Mouse (Mus musculus): Measurements from ENCODE around the gene Lemd1.
"Not testable (repeated sequence)": the region's sequence is repeated elsewhere in the genome, so short reads cannot be mapped to it uniquely, and the experiment has no call there.

Gene Lemd1

GRCm38 (mm10) chr1:132191093-132191785 lies at the start of gene Lemd1, which contains the start of gene AC124108.1:
Gene Lemd1 (plus strand): TSS chr1:132191431.
Gene AC124108.1 (plus strand): TSS chr1:132191457.
- peak; percentile 19 for DNase-seq (ENCODE audit: low read depth, low spot score)

- no peak for DNase-seq (ENCODE audit: low read depth, low spot score)
Observed at GRCm38 (mm10) chr1:132141753-132142152, 49.5 kb upstream of the Lemd1 start.

GRCm38 (mm10) chr1:132143079-132143478 lies 48.2 kb upstream of the Lemd1 start:
- no peak for DNase-seq (ENCODE audit: low read depth, low spot score)

GRCm38 (mm10) chr1:132143730-132144129 lies 47.5 kb upstream of the Lemd1 start:
- no peak for DNase-seq (ENCODE audit: low read depth, low spot score)

GRCm38 (mm10) chr1:132144223-132144622 lies 47.0 kb upstream of the Lemd1 start:
- DNase-seq (ENCODE audit: low read depth, low spot score), result no peak

- DNase-seq (ENCODE audit: low read depth, low spot score), result no peak
Observed at GRCm38 (mm10) chr1:132144837-132145236, 46.4 kb upstream of the Lemd1 start.

- no peak for DNase-seq (ENCODE audit: low read depth, low spot score)
Observed at GRCm38 (mm10) chr1:132145973-132146685, 45.1 kb upstream of the Lemd1 start.

- DNase-seq (ENCODE audit: low read depth, low spot score), result no peak
Observed at GRCm38 (mm10) chr1:132149410-132149809, 41.8 kb upstream of the Lemd1 start.

GRCm38 (mm10) chr1:132150171-132150570 lies 41.1 kb upstream of the Lemd1 start:
- DNase-seq (ENCODE audit: low read depth, low spot score), result no peak

- DNase-seq (ENCODE audit: low read depth, low spot score), result no peak
Observed at GRCm38 (mm10) chr1:132150817-132151601, 40.2 kb upstream of the Lemd1 start.

GRCm38 (mm10) chr1:132151908-132152307 lies 39.3 kb upstream of the Lemd1 start:
- DNase-seq (ENCODE audit: low read depth, low spot score), result no peak

GRCm38 (mm10) chr1:132153086-132153690 lies 38.0 kb upstream of the Lemd1 start:
- DNase-seq (ENCODE audit: low read depth, low spot score), result no peak

GRCm38 (mm10) chr1:132153691-132154090 lies 37.5 kb upstream of the Lemd1 start:
- no peak for DNase-seq (ENCODE audit: low read depth, low spot score)

GRCm38 (mm10) chr1:132155737-132156136 lies 35.5 kb upstream of the Lemd1 start:
- DNase-seq (ENCODE audit: low read depth, low spot score), result peak; percentile 77

GRCm38 (mm10) chr1:132157016-132157781 lies 34.0 kb upstream of the Lemd1 start:
- peak; percentile 77 for DNase-seq (ENCODE audit: low read depth, low spot score)

- DNase-seq (ENCODE audit: low read depth, low spot score), result no peak
Observed at GRCm38 (mm10) chr1:132157808-132158207, 33.4 kb upstream of the Lemd1 start.

GRCm38 (mm10) chr1:132158741-132159140 lies 32.5 kb upstream of the Lemd1 start:
- DNase-seq (ENCODE audit: low read depth, low spot score), result no peak

GRCm38 (mm10) chr1:132159681-132160080 lies 31.6 kb upstream of the Lemd1 start:
- DNase-seq (ENCODE audit: low read depth, low spot score), result no peak

GRCm38 (mm10) chr1:132161211-132161880 lies 29.9 kb upstream of the Lemd1 start:
- no peak for DNase-seq (ENCODE audit: low read depth, low spot score)

- not testable (repeated sequence) for DNase-seq (ENCODE audit: low read depth, low spot score)
Observed at GRCm38 (mm10) chr1:132162618-132163017, 28.6 kb upstream of the Lemd1 start.
